Mouse (Mus musculus) frontal cortex, postnatal 36 days (tissue): ENCODE measurements around the gene Serpina5.
"Not testable (repeated sequence)": the region's sequence is repeated elsewhere in the genome, so short reads cannot be mapped to it uniquely, and the experiment has no call there.

Experiments used
- DNase-seq, 2 experiments: peaks; one replicate each; pipeline ENCODE4 v3.0.0; 2022; ENCODE audit warnings: low spot score in 2 of 2

The Serpina5 gene

GRCm38 (mm10) chr12:104100768-104101167 is at the start of gene Serpina5:
Serpina5 (plus strand) TSS chr12:104101113.
- DNase-seq = no peak

GRCm38 (mm10) chr12:104053995-104054394 is 46.9 kb upstream of the Serpina5 start:
- no peak for DNase-seq

- no peak for DNase-seq
Measured at GRCm38 (mm10) chr12:104055755-104056154, 45.2 kb upstream of the Serpina5 start.

GRCm38 (mm10) chr12:104057050-104057449 is 43.9 kb upstream of the Serpina5 start:
- peak; percentile 79 to 80 for DNase-seq

DNA sequence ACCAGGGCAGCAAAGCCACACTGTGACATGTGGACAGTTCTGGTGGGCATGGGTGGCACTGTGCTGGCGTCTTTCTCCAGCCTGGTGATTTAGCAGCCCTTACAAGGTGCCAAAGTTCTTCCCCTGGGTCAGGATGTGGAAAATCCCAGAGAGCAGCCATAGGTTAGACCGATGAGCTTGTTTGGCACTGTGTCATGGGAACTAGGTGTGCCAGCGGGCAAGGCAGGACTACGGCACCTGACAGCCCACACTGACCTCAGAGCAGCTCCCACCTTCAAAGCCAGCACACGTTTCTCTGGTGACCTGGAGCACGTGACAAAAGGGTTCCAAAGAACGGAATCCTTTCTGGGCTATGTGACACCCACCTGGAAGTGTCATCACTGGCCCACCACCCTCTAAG is 43.4 kb upstream of the Serpina5 start:
- no peak for DNase-seq

GRCm38 (mm10) chr12:104060126-104060525 is 40.8 kb upstream of the Serpina5 start:
- DNase-seq = peak in 1 of 2 experiments; percentile 46

DNA sequence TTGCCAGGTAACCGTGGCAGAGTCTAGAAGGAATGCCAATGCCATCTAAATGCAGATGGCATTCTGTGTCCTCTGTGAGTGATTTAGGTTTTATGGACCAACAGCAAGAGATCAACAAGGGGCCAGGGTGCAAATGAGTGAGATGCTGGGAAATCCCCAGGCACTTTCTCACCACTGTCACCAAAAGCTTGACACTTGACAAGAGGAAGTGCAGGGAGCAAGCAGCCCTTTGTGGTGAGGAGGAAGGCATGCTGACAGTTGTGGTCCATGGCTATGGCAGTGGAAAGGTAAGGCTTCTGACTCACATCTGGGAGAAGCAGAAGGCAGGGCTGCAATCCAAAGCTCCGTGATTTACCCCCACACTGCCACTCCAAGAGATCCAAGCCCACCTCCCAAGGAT is 39.1 kb upstream of the Serpina5 start:
- DNase-seq = no peak

GRCm38 (mm10) chr12:104064532-104064931 is 36.4 kb upstream of the Serpina5 start:
- DNase-seq = no peak

DNA sequence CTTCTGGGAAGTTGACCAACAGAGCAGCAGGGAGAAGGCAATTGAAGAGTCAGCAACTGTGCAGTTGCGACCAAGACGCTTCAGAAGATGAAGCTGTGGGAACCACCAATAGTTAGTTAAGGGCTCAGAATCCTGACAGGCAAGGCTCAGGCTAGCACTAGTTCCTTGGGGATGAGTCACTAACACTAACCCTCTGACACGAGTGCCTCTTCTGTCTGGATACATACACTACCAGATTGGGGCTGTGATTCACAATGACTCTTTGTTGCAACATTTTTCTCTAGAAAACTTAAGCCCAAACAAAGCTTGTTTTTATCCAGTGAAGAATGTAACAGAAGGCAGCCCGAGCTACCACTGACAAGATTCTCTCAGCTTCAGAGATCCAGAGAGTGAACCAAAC is 35.9 kb upstream of the Serpina5 start:
- no peak for DNase-seq

GRCm38 (mm10) chr12:104066241-104066640 is 34.7 kb upstream of the Serpina5 start:
- peak; percentile 26 to 44 for DNase-seq

DNA sequence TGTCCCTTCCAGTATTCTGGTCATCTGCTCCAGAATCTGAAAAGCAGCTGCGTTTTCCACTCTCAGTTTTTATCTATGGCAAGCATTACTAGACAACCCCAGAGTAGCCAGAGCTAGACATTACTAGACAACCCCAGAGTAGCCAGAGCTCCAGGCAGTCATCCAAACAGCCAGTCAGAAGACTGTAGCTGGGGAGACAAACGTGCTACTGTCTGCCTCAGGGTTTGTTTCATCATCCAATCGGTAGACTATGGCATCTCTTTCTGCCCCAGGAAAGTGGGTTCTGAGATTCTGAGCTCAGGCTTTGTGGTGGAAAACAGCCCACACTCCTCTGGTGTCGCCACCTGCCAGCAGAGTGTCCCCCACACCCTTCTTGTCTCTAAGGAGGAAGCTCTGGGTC is 33.4 kb upstream of the Serpina5 start:
- peak; percentile 54 to 71 for DNase-seq

- peak; percentile 80 to 85 for DNase-seq
Measured at GRCm38 (mm10) chr12:104069620-104070019, 31.3 kb upstream of the Serpina5 start.

DNA sequence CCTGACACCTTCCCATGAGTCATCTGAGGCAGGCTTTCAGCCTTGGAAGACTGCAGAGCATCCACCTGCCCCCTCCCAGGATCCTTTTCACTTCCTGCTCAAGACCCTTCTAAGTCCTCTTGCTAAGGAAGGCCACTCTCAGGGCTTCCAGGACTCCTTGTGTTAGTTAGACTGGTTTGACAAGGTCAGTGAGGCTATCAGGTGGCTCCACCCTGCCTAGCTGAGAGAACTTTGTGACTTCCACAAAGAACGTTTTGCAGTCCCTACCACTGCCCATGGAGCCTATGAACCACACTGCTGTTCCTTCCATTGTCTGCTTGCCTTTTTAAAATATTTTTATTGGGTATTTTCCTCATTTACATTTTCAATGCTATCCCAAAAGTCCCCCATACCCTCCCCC is 29.2 kb upstream of the Serpina5 start:
- DNase-seq = no peak

GRCm38 (mm10) chr12:104072286-104072685 is 28.6 kb upstream of the Serpina5 start:
- peak in 1 of 2 experiments; percentile 28 for DNase-seq

- no peak for DNase-seq
Measured at GRCm38 (mm10) chr12:104090119-104090518, 10.8 kb upstream of the Serpina5 start.

- no peak for DNase-seq
Measured at GRCm38 (mm10) chr12:104091303-104091702, 9.6 kb upstream of the Serpina5 start.

DNA sequence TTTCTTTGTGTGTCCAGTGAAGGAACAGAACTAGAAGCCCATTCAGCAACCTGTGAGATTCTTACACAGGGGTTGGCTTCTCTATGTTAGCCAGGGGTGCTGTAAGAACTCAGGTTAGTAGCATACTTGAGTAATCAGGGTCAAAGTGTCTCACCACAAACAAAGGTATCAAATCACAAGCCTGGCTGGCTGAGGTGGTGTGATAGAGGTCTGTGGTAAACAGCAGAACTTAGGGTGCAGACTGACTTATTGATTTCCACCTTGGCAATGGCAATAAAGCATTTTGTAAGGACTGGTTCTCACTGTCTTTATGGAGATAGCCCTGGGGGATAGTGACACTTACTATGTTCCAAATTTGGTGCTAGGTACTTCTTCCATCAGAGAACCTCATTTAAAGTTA is 4.9 kb downstream of the Serpina5 start:
- no peak for DNase-seq

GRCm38 (mm10) chr12:104106919-104107318 is 6.0 kb downstream of the Serpina5 start:
- no peak for DNase-seq

DNA sequence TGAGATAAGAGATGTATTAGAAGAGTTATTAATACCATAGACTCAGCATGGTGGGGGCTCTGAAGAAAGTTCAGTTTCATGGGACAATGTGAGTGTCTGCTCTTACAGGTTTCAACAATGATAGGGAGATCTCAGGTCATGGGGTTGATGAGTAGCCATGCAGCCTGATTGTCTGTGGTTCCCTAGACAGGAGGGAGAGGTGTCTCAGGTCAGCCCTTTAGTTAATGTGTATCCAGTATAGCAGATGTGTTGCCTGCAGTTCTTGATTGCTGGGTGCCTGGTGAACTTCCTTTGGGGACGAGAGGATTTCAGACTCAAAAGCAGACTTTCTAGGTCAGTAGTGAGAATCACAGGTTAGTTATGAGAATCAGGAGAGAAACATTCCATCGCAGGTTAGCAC is 7.6 kb downstream of the Serpina5 start:
- no peak for DNase-seq

DNA sequence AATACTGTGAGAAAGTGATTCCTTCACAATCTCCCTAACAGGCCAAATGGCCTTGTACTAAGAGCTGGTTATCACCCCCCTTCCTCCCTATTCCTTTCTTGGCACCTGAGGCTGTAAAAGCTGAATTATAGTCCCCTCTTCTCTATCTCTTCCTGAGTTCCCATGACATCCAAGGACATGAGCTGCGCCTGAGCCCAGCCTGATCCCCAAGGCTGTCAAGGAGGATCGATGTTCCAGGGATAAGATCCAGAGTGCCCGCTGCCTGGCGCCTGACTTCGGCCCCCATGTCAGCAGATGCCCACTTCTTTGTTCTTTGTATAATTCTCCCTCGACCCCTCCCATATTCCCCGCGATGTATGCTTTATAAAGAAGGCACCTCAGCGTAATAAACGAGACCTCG is 11.4 kb downstream of the Serpina5 start, which contains the start of gene Serpina3a:
TSS of gene Serpina3a (plus strand) at position 392 of the 400 bp plus-strand sequence.
- DNase-seq = not testable (repeated sequence)

GRCm38 (mm10) chr12:104114921-104115579 is 14.1 kb downstream of the Serpina5 start:
- DNase-seq = no peak

DNA sequence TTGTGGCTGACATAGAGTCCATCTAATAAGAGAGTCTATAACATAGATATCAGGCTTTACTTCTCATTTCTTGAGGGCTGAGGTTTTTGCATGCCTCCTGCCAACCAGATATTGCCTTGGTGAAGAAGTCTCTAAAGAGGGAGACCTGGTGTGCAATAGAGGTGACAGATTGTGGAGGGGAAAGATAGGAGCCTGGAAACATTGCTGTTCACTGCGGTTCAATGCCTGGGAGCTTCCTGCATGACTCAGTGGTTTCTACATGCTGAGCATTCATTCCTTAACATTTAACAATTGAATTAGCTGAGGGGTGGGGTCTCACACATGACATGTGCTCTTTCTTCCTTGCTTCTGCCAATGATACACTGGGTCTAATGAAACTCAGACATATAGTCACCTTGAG is 22.2 kb downstream of the Serpina5 start:
- no peak for DNase-seq

GRCm38 (mm10) chr12:104123996-104124395 is 23.1 kb downstream of the Serpina5 start:
- DNase-seq = no peak

- DNase-seq = no peak
Measured at GRCm38 (mm10) chr12:104125021-104125560, 24.2 kb downstream of the Serpina5 start.
